Mouse (Mus musculus): ENCODE measurements around the gene Gm17657. TPM values are rescaled to one million over a fixed set of nuclear protein-coding genes. Genes with fewer than 3 reads are reported as not detected.

Gene Gm17657
- polyA plus RNA-seq, 1 experiment from 2014 or later = not detected

GRCm38 (mm10) chr17:29485336-29486233, 63.9 kb downstream of the Gm17657 start:
- H3K4me3 ChIP-seq (ENCODE audit: low read depth, low read length) = no peak overlapping the region
- 80% methylated on average over 3 of the region's 3 CpGs for WGBS
- H3K27me3 ChIP-seq (replicated peaks; ENCODE audit: control insufficient read depth, insufficient read depth, low read length) = no peaks in the 10 kb centered on the region
- H3K36me3 ChIP-seq (ENCODE audit: control insufficient read depth, insufficient read depth, low read length) = no peaks in the 10 kb centered on the region
- H3K4me1 ChIP-seq (ENCODE audit: control insufficient read depth, insufficient read depth, low read length) = peaks cover 9% of the 10 kb centered on the region
- no peak overlapping the region for H3K4me2 ChIP-seq (ENCODE audit: low read length)
- DNase-seq (ENCODE audit: low spot score) = no peak
- no peak for ATAC-seq
- H3K9ac ChIP-seq (ENCODE audit: low read length) = no peak overlapping the region
- no peak overlapping the region for H3K27ac ChIP-seq (ENCODE audit: low read depth, low read length)
- no peaks in the 10 kb centered on the region for H3K9me3 ChIP-seq (replicated peaks; ENCODE audit: control insufficient read depth, low read length)

- Histone ChIP-seq H3K4me1 (ENCODE audit: control insufficient read depth, insufficient read depth, low read length) (peaks cover 9% of the 10 kb centered on the region), H3K27me3 (replicated peaks; ENCODE audit: control insufficient read depth, insufficient read depth, low read length) (no peaks in the 10 kb centered on the region), H3K36me3 (ENCODE audit: control insufficient read depth, insufficient read depth, low read length) (no peaks in the 10 kb centered on the region), H3K4me2 (ENCODE audit: low read length) (no peak overlapping the region), H3K27ac (ENCODE audit: low read depth, low read length) (no peak overlapping the region), H3K9me3 (replicated peaks; ENCODE audit: control insufficient read depth, low read length) (no peaks in the 10 kb centered on the region), H3K9ac (ENCODE audit: low read length) (no peak overlapping the region), H3K4me3 (ENCODE audit: low read depth, low read length) (no peak overlapping the region)
- DNase-seq (ENCODE audit: low spot score) = no peak
- ATAC-seq = no peak
- WGBS = 93% methylated on average over 2 of the region's 2 CpGs
Observed at GRCm38 (mm10) chr17:29484431-29484830, 65.0 kb downstream of the Gm17657 start.

GRCm38 (mm10) chr17:29483282-29483681, 66.2 kb downstream of the Gm17657 start:
- no peaks in the 10 kb centered on the region for H3K9me3 ChIP-seq (replicated peaks; ENCODE audit: control insufficient read depth, low read length)
- H3K4me2 ChIP-seq (ENCODE audit: low read length) = no peak overlapping the region
- H3K9ac ChIP-seq (ENCODE audit: low read length) = no peak overlapping the region
- H3K4me3 ChIP-seq (ENCODE audit: low read depth, low read length) = no peak overlapping the region
- DNase-seq (ENCODE audit: low spot score) (no peak), ATAC-seq (no peak)
- H3K27ac ChIP-seq (ENCODE audit: low read depth, low read length) = no peak overlapping the region
- no peaks in the 10 kb centered on the region for H3K27me3 ChIP-seq (replicated peaks; ENCODE audit: control insufficient read depth, insufficient read depth, low read length)
- 100% methylated on average over 2 of the region's 2 CpGs for WGBS
- no peaks in the 10 kb centered on the region for H3K36me3 ChIP-seq (ENCODE audit: control insufficient read depth, insufficient read depth, low read length)
- H3K4me1 ChIP-seq (ENCODE audit: control insufficient read depth, insufficient read depth, low read length) = no peaks in the 10 kb centered on the region

- Histone ChIP-seq H3K9me3 (replicated peaks; ENCODE audit: control insufficient read depth, low read length) (no peaks in the 10 kb centered on the region), H3K36me3 (ENCODE audit: control insufficient read depth, insufficient read depth, low read length) (no peaks in the 10 kb centered on the region), H3K27me3 (replicated peaks; ENCODE audit: control insufficient read depth, insufficient read depth, low read length) (no peaks in the 10 kb centered on the region), H3K4me2 (ENCODE audit: low read length) (no peak overlapping the region), H3K4me3 (ENCODE audit: low read depth, low read length) (no peak overlapping the region), H3K9ac (ENCODE audit: low read length) (no peak overlapping the region), H3K4me1 (ENCODE audit: control insufficient read depth, insufficient read depth, low read length) (no peaks in the 10 kb centered on the region), H3K27ac (ENCODE audit: low read depth, low read length) (no peak overlapping the region)
- ATAC-seq (no peak), DNase-seq (ENCODE audit: low spot score) (no peak)
- 94% methylated on average over 7 of the region's 7 CpGs for WGBS
Observed at GRCm38 (mm10) chr17:29482632-29483031, 66.8 kb downstream of the Gm17657 start.

GRCm38 (mm10) chr17:29480256-29480655, 69.2 kb downstream of the Gm17657 start:
- Histone ChIP-seq H3K9ac (ENCODE audit: low read length) (no peak overlapping the region), H3K36me3 (ENCODE audit: control insufficient read depth, insufficient read depth, low read length) (no peaks in the 10 kb centered on the region), H3K4me1 (ENCODE audit: control insufficient read depth, insufficient read depth, low read length) (no peaks in the 10 kb centered on the region), H3K27ac (ENCODE audit: low read depth, low read length) (no peak overlapping the region), H3K4me3 (ENCODE audit: low read depth, low read length) (no peak overlapping the region), H3K9me3 (replicated peaks; ENCODE audit: control insufficient read depth, low read length) (no peaks in the 10 kb centered on the region), H3K4me2 (ENCODE audit: low read length) (no peak overlapping the region), H3K27me3 (replicated peaks; ENCODE audit: control insufficient read depth, insufficient read depth, low read length) (no peaks in the 10 kb centered on the region)
- 73% methylated on average over 2 of the region's 2 CpGs for WGBS
- ATAC-seq = no peak
- DNase-seq (ENCODE audit: low spot score) = no peak

- no peaks in the 10 kb centered on the region for H3K27me3 ChIP-seq (replicated peaks; ENCODE audit: control insufficient read depth, insufficient read depth, low read length)
- no peak overlapping the region for H3K4me3 ChIP-seq (ENCODE audit: low read depth, low read length)
- DNase-seq (ENCODE audit: low spot score) (no peak), ATAC-seq (no peak)
- no peaks in the 10 kb centered on the region for H3K4me1 ChIP-seq (ENCODE audit: control insufficient read depth, insufficient read depth, low read length)
- H3K9me3 ChIP-seq (replicated peaks; ENCODE audit: control insufficient read depth, low read length) = no peaks in the 10 kb centered on the region
- no peaks in the 10 kb centered on the region for H3K36me3 ChIP-seq (ENCODE audit: control insufficient read depth, insufficient read depth, low read length)
- H3K9ac ChIP-seq (ENCODE audit: low read length) = no peak overlapping the region
- H3K4me2 ChIP-seq (ENCODE audit: low read length) = no peak overlapping the region
- WGBS = 92% methylated on average over 4 of the region's 4 CpGs
- H3K27ac ChIP-seq (ENCODE audit: low read depth, low read length) = no peak overlapping the region
Observed at GRCm38 (mm10) chr17:29478271-29478670, 71.2 kb downstream of the Gm17657 start.

- no peak overlapping the region for H3K4me3 ChIP-seq (ENCODE audit: low read depth, low read length)
- no peak overlapping the region for H3K4me2 ChIP-seq (ENCODE audit: low read length)
- H3K36me3 ChIP-seq (ENCODE audit: control insufficient read depth, insufficient read depth, low read length) = no peaks in the 10 kb centered on the region
- H3K27me3 ChIP-seq (replicated peaks; ENCODE audit: control insufficient read depth, insufficient read depth, low read length) = no peaks in the 10 kb centered on the region
- no peak overlapping the region for H3K9ac ChIP-seq (ENCODE audit: low read length)
- DNase-seq (ENCODE audit: low spot score) (no peak), ATAC-seq (no peak)
- H3K4me1 ChIP-seq (ENCODE audit: control insufficient read depth, insufficient read depth, low read length) = no peaks in the 10 kb centered on the region
- H3K27ac ChIP-seq (ENCODE audit: low read depth, low read length) = no peak overlapping the region
- 91% methylated on average over 10 of the region's 10 CpGs for WGBS
- no peaks in the 10 kb centered on the region for H3K9me3 ChIP-seq (replicated peaks; ENCODE audit: control insufficient read depth, low read length)
Observed at GRCm38 (mm10) chr17:29477357-29477756, 72.1 kb downstream of the Gm17657 start.

GRCm38 (mm10) chr17:29476461-29476860, 73.0 kb downstream of the Gm17657 start:
- no peak overlapping the region for H3K4me3 ChIP-seq (ENCODE audit: low read depth, low read length)
- H3K36me3 ChIP-seq (ENCODE audit: control insufficient read depth, insufficient read depth, low read length) = no peaks in the 10 kb centered on the region
- ATAC-seq (no peak), DNase-seq (ENCODE audit: low spot score) (no peak)
- no peaks in the 10 kb centered on the region for H3K4me1 ChIP-seq (ENCODE audit: control insufficient read depth, insufficient read depth, low read length)
- no peaks in the 10 kb centered on the region for H3K27me3 ChIP-seq (replicated peaks; ENCODE audit: control insufficient read depth, insufficient read depth, low read length)
- 69% methylated on average over 4 of the region's 4 CpGs for WGBS
- H3K27ac ChIP-seq (ENCODE audit: low read depth, low read length) = no peak overlapping the region
- H3K9ac ChIP-seq (ENCODE audit: low read length) = no peak overlapping the region
- no peak overlapping the region for H3K4me2 ChIP-seq (ENCODE audit: low read length)
- 0 out of 2 replicates have a peak, but pooled peaks cover 2% of the 10 kb centered on the region for H3K9me3 ChIP-seq (replicated peaks; ENCODE audit: control insufficient read depth, low read length)

- DNase-seq (ENCODE audit: low spot score) (no peak), ATAC-seq (no peak)
- H3K27ac ChIP-seq (ENCODE audit: low read depth, low read length) = no peak overlapping the region
- H3K4me3 ChIP-seq (ENCODE audit: low read depth, low read length) = no peak overlapping the region
- no peaks in the 10 kb centered on the region for H3K4me1 ChIP-seq (ENCODE audit: control insufficient read depth, insufficient read depth, low read length)
- H3K4me2 ChIP-seq (ENCODE audit: low read length) = no peak overlapping the region
- 0 out of 2 replicates have a peak, but pooled peaks cover 2% of the 10 kb centered on the region for H3K9me3 ChIP-seq (replicated peaks; ENCODE audit: control insufficient read depth, low read length)
- no peak overlapping the region for H3K9ac ChIP-seq (ENCODE audit: low read length)
- no peaks in the 10 kb centered on the region for H3K27me3 ChIP-seq (replicated peaks; ENCODE audit: control insufficient read depth, insufficient read depth, low read length)
- 94% methylated on average over 3 of the region's 3 CpGs for WGBS
- H3K36me3 ChIP-seq (ENCODE audit: control insufficient read depth, insufficient read depth, low read length) = no peaks in the 10 kb centered on the region
Observed at GRCm38 (mm10) chr17:29475142-29475541, 74.3 kb downstream of the Gm17657 start.
